Mouse (Mus musculus): ENCODE measurements around the gene Ntrk2.

Gene Ntrk2

DNA sequence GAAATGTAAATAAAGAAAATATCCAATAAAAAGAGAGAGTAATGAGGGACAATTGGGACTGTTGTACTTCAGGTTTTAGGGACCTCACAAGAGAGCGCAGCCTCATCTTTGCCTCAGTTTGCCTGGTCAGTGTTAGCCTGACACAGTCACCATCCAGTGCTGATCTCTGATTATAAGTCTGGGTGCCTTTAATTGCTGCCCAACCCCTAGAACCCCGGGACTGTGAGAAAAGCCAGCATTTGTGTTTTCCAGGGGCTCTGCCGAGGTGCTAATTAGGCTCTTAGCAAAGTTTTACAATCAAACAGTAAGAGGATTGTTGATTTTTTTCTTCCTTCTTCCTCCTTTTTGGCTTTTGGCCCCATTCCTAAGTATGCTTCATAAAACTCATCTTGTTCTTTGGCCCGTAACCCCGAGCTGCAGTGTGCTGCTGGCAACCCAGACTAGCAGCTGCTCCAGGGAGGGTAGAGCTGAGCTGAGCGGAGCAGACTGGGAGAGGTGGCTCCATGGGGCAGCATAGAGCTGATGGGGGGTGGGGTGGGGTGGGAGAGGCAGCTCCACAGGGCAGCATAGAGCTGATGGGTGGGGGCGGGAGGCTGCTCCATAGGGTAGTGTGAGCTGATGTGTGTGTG is 34.5 kb downstream of the Ntrk2 start:
- peak in 1 of 2 experiments; percentile 42 for DNase-seq (ENCODE audit: low spot score in 2 of 2)

DNA sequence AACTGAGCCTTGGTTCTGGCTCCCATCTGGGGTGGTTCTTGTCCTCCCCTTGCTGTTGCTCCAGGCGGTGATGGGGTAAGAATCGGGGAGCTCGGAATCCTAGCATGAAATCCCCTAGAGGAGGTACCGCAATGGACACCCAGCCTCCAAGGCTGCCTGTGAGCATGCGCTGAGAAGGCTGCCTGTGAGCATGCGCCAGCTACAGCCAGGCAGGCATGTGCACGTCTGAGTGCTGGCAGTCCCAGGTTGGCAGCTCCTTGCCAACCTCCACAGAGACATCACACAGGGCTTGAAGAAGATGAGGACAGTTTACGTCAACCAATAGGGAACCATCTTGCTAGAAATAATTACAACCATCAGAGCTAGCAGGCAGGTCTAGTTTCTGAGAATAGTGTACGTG is 37.5 kb downstream of the Ntrk2 start:
- DNase-seq (ENCODE audit: low spot score in 2 of 2) = peak in 1 of 2 experiments; percentile 46

DNA sequence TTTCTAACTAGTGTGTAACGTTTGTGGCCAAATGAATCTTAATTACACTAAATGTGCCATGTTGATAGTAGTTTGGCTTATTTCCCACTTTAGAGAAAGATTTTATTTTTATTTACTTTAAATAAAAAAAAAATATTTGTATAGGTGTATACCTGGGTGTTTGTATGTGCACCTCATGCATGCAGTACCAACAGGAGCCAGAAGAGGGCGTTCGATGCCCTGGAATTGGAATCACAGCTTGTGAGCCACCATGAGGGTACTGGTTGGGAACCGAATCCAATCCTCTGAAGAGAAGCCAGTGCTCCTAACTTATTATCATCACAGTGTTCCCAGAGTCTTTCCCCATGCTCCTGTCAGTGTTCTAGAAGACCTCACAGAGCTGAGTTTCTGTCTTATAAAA is 42.2 kb downstream of the Ntrk2 start:
- DNase-seq (ENCODE audit: low spot score in 2 of 2) = no peak

DNA sequence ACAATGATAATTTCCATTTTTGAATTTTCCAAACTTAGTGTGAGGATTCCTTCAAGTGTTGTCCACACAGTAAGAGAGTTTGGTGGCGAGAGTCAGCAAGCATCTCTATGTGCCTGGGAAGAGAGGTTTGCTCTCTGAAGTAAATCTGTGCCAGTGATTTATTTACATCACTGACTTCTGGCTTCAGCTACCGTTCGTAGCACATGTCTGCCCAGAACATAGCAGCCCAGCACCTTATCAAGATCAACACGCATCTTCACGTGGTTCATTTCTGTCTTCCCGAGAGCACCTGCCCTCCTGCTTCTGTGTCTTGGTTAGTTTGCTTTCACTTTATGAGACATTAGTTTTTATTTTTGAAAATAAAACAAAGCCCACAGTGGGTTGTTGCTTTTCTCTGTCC is 47.3 kb downstream of the Ntrk2 start:
- DNase-seq (ENCODE audit: low spot score in 2 of 2) = no peak

DNA sequence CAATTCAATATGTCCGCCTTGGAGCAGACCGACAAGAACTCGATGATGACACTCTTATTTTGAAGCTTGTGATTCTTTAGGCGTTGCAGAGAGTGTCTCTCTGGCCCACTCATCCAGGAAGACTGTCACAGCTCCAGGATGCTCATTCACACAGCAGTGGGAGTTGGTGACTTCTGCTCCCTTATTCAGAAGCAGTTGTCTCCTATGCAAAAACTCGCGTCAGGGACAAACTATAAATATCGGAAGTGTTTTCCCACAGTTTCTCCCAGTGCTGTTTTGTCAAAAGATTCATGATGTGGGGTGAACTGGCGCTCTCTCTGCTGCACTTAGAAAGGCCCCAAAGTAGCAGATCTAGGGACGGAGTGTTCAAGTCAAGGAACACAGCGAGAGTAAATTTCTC is 59.9 kb downstream of the Ntrk2 start:
- no peak for DNase-seq (ENCODE audit: low spot score in 2 of 2)

DNA sequence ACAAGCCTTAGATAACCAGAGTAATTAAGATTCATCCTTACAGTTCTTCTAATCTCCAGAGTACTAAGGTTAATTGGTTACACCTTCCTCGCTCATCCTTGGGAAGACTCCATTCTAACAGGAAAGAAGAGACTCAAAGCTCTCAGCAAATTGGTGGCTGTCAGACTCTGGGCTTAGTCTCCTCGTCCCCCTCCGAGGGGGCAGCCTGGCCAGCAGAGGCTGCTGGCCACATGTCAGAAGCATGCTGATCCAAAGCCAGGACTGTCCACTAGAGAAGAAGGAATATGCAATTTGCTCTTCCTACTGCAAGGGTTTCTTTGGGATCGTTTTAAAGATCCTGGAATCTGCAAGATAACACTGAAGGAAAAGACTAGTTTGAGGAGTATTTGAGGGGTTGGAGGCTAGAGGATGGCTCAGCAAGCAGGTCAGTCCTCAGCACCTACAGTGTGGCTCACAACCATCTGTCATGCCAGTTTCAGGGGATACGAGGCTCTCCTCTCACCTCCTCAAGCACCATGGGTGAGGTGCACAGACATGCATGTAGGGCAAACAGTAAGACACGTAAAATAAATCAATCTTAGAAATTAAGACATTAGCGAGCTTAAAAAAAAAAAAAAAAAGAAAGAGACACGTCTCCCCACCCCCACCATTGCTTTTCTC is 60.5 kb downstream of the Ntrk2 start:
- peak in 1 of 2 experiments; percentile 16 for DNase-seq (ENCODE audit: low spot score in 2 of 2)

DNA sequence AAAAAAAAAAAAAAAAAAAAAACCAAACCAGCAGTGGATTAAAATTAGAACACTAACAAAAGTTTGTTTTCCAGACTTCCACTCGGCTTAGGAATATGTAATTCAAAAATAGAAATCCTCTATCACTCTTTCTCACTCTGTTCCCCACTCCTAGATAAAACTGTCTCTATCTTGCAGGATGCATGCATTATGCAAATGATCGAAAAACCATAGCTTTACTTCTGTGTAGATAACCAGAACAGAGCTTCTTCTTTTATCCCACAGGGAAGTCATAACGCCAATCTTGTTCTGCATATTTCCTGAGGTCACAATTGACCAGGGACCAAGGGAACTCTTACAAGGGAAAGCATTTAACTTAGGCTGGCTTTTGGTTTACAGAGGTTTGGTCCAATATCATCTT is 76.1 kb downstream of the Ntrk2 start:
- DNase-seq (ENCODE audit: low spot score in 2 of 2) = no peak

DNA sequence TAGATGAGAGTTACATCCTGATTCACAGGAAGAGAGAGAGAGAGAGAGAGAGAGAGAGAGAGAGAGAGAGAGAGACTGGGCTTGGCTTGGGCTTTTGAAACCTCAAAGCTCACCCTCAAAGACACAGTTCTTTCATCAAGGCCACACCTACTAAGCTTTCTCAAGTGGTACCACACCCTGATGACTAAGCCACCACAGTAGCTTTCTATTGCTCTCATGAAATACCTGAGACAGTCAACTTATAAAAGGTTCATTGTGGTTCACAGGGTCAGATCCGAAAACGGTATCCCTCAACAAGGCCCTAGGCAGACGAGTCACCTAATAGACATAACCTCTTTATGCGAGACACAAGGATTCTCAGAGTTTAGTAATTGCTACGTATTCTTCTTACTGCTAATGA is 76.5 kb downstream of the Ntrk2 start:
- no peak for DNase-seq (ENCODE audit: low spot score in 2 of 2)

DNA sequence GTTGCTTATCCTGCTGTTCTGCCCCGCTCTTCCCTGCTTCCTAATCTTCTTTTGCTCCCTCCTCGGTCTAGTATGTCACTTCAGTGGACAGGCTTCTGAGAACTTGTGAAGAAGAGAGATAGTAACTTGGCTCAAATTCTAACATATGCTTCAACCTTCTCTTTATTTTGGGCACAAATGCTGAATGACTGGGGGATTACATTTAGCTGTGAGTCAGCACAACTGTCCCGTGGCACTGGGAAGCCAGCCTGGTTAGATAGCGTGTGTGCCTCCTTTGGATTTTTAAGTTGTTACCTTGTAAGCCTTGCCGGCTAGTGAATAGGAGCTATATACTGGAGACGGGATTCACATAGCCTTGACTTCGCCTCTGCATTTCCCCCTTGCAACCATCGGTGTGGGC is 79.7 kb downstream of the Ntrk2 start:
- DNase-seq (ENCODE audit: low spot score in 2 of 2) = no peak

DNA sequence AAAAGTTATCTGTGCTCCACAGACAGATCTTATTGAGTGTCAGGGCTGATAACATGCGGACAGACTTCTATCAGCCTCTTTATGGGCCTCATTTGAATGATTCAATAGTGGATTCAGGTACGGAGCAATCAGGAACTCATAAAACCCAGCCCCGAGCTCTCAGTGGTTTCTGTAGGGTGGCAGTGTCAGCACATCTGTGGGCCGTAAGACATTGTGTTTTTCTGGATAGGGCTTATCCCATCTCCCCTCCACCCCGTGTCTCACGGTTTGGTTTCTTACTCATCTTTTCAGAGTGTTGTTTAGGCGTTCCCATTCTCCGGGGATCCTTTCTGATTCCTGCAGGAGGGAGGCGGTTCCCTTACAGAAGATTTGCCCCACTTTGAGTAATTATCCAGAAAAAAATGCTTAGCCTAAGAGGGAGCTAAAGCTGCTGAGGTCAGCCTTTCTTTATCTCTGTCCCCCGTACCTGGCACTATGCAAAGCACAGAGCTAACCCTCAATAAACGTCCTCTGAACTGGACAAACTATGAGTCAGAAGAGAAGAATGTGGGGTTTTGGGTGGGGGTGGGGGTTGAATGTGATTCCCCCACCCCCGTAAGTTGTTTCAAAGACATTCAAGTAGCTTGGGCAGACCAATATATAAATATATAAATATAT is 90.0 kb downstream of the Ntrk2 start:
- DNase-seq (ENCODE audit: low spot score in 2 of 2) = no peak

DNA sequence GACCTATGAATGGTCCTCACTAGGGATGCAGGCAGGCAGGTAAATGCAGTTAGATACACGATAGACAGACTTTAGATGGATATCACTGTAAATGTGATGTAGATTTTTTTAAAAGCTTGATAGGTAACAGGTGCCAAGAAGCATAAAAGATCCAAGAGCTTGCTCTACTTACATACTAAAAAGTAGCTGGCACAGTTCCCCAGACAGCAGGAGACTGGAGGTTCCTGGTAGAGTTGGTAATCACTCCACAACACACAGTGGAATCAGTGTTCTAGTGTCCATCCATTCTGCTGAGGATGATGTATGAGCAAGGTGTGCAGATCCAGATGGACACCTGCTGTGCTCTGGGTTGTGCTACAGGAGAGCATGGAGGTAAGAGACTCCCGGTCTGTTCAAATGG is 93.0 kb downstream of the Ntrk2 start:
- DNase-seq (ENCODE audit: low spot score in 2 of 2) = no peak

DNA sequence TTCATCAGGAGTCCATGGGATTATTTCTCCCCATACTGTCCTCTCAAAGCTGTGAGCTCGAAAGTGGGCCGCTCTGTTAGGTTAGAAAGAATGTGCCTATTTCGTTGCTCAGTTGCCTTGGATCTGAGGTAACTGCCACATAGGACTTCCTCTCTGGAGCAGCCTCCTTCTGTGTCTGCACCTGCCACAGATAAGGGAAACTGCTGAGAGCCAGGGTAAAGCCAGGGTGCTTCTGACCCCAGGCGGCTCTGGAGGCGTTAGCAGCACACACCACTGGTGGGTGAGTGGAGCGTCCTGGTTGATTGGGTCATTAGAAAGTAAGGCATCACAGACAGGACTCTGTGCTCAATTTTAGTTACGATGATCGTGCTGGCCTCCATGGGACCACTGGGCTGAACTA is 95.9 kb downstream of the Ntrk2 start:
- no peak for DNase-seq (ENCODE audit: low spot score in 2 of 2)

DNA sequence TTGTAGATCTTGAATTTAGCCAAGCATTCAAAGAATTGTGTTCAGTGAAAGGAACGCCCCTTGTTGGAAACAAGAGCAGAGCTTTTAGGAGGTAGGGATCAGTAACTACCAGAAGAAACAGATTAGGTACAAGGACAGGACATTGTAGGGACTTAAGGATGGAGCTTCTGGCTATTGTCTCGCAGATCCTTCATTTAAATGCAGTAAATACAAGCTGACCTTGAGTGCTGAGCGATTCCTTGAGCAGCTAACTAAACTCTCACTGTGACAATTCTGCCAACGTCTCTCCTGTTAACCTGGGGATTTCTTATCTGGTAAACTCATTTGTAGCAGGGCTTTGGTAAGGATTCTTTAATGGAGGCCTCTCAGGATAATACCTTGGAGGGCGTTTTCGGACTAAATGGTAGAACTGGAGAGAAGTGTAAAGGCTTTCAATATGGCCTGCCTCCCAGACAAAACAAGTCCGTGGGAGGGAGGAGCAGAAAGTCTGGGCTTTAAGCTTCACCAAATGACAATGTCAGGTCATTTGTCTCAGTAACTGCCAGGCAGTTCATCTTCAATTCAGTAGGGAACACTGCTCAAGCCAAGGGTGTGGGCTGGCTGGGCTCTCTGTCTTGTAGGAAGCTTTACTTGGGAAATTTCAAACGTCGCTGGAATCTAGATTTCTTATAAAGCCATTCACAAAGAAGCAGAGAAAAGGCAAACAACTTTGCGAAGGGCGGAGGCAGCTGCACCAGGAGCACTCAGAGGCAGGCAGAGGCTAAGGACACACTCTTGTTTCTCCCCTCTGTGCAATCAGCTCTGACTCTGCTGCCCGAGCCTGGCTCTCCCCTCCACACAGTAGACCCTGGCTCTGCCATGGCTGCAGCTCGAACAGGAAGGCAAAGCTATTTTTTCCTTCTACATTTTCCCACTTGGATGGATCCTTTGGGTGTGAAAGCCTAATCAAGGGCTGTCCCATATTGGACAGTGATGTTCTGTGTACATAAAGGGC is 98.7 kb downstream of the Ntrk2 start:
- DNase-seq (ENCODE audit: low spot score in 2 of 2) = no peak

DNA sequence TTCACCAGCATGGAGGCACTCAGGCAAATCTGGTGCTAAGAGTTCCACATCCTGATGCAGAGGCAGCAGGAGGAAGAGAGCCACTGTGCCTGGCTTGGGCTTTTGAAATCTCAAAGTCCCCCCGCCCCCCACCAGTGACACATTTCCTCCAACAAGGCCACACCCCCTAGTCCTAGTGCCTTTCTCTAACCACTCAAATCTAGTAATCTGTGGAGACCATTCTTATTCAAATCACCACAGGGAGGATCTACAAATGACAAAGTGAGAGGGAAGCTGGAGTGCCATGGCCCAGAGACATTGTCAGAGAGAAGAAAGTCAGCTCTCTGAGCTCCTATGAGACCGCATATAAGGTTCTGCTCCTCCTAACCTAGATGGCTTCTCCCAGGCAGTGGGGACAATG is 105.6 kb downstream of the Ntrk2 start:
- no peak for DNase-seq (ENCODE audit: low spot score in 2 of 2)

DNA sequence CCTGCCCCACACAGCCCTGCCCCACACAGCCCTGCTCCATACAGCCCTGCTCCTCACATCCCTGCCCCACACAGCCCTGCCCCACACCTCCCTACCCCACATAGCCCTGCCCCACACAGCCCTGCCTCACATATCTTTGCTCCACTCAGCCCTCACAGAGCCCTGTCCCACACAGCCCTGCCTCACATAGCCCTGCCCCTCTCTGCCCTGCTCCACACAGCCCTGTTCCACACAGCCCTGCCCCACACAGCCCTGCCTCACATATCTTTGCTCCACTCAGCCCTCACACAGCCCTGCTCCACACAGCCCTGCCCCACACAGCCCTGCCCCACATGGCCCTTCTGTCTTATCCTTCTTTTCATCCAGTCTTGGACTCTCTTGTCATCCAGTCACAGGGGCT is 106.2 kb downstream of the Ntrk2 start:
- DNase-seq (ENCODE audit: low spot score in 2 of 2) = no peak

DNA sequence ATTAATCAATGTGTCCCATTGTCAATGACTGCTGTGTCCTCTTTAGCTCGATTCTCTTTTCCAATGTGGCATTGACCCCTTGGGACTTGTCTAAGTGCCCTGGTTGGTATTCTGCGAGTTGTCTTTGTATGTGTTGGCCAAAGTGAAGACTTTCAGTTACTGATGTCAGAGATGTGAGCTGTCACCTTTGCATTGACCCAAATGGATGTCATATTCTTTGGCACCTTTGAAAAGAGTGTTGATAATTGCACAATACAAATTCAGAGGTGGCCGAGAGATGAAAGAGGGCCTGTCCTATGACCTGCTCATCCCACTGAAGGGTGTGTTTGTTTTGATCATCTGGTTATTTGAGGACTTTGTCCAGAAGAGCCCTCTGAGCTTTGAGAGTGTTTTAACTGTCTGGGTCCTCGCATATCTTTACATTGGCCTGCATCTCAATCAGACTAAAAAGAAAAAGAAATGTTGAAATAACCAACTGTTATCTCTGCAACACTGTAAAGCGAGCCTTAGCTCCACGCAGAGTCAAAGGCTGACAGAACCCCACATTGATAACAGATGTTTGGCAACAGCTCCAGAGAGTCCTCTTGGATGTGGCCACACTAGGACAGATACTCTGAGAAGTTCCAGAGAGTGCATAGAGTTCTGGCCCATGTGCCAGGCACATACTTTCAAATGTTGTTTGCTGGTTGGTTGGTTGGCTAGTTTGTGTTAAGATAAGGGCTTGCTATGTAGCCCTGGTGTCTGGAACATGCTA is 107.9 kb downstream of the Ntrk2 start:
- no peak for DNase-seq (ENCODE audit: low spot score in 2 of 2)

DNA sequence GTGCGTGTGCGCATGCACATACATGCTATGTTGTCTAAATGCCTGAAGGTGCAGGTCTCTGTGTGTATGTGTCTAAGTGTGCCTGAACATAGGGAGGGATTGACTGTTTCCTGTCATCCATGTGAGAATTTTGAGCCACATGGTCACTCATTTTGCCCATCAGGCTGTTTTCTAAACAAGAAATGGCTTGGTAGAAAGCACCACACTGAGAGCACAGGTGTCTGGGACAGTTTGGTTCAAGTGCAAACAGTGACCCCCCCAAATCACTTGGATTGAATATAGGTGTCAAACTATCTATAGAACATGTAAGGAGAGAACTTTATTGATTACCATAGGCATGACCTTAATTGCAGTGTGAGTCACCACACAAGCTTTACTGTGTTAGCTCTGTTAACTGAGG is 110.0 kb downstream of the Ntrk2 start:
- no peak for DNase-seq (ENCODE audit: low spot score in 2 of 2)

DNA sequence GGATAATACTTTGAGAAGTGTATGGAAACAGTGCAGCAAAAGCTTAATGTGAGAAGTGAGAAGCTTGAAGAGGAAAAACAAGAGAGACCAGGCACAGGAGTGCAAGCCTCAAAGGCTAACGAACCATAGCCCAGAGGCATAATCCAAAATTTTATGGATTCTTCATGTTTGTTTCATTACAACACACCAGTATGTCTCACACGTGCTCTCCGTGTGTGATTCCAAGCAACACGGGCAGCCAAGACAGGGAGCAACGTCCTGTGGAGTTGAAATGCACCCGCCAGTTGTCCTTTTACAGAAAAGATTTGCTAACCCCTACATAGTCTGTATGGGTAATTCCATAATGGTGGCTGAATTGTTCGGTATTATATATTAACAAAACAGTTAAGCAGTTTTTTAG is 113.9 kb downstream of the Ntrk2 start:
- no peak for DNase-seq (ENCODE audit: low spot score in 2 of 2)

DNA sequence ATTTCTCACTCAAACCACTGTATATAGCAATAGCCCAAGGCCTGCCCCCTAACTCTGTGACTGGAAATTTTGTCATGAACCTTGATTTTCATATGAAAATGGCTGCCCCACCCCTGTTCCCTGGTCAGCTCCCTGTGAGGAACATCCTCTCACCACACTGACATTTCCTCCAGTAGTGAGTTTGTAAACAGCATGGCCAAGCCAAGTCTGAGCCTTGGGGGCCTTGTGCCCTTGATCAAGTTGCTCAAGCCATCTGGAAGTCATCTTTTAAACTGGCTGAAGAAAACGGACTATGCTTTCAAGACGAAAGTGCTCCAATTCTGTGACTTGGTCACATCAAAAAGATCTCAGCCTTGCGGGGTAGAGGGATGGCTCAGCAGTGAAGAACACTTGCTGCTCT is 114.9 kb downstream of the Ntrk2 start:
- no peak for DNase-seq (ENCODE audit: low spot score in 2 of 2)

DNA sequence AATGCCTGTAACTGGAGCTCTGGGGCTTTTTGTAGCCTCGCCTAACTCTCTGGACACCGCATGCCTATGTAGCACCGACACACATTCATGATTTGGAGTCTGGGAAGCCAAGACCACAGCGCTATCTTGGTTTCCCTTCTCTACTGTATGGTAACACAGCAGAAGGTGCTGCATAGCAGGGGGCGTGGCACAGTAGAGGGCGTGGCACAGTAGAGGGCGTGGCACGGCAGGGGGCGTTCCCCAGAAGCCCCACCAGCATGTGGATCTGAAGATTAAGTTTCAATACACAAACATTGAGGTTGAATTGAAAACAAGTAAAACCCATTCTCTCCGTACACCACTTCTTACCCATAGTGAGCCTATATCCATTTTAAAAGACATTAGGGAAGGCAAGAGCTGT is 115.3 kb downstream of the Ntrk2 start:
- DNase-seq (ENCODE audit: low spot score in 2 of 2) = no peak

DNA sequence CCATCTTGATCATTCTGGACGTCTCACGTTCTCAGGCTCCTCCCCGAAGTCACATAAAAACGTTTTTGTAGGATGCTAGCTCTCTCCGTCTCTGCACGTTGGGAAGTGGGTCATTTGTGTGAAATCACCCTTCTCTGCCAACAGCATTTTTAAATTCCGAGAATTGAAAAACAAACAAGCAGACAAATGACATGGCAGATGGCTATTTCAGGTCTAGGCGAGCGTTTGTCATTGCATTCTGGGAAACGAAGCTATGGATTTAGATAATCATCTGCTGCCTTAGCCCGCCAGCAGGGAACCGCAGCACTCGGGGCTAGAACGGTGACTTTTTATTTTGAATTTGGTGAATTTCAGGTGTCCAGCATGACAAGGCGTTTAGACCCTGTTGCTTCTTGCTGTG is 115.8 kb downstream of the Ntrk2 start:
- no peak for DNase-seq (ENCODE audit: low spot score in 2 of 2)
